Mouse (Mus musculus) bone marrow macrophage, adult 2 months (primary cell): Measurements from ENCODE around the gene Acrbp. TPM values are rescaled to one million over a fixed set of nuclear protein-coding genes. Genes with fewer than 3 reads are reported as not detected.

ENCODE experiments used
- H3K27ac ChIP-seq: 2 replicates; pipeline ENCODE4 v1.5.1; 2012; ENCODE audit warnings: low read depth, low read length; ENCODE audit not compliant: insufficient read depth
- H3K4me1 ChIP-seq: 2 replicates; pipeline ENCODE4 v1.6.1; 2012; ENCODE audit warnings: low read length; ENCODE audit not compliant: control insufficient read depth, insufficient read depth
- H3K4me3 ChIP-seq: 2 replicates; pipeline ENCODE4 v1.5.1; 2012; ENCODE audit warnings: mild to moderate bottlenecking, low read length, moderate library complexity; ENCODE audit not compliant: insufficient read depth
- CTCF ChIP-seq: IDR thresholded peaks from 2 replicates; pipeline ENCODE4 v1.5.1; 2012; ENCODE audit warnings: low read depth, mild to moderate bottlenecking, low read length, moderate library complexity
- POLR2A ChIP-seq: IDR thresholded peaks from 2 replicates; pipeline ENCODE4 v1.6.1; 2012; ENCODE audit warnings: mild to moderate bottlenecking, low read depth, low read length, borderline replicate concordance
- polyA plus RNA-seq: library from polyadenylated mRNA; stranded (reverse); fragments of >200 nt; gene quantifications from 2 replicates; pipeline ENCODE4 v1.2.4, GENCODE M21; 2012; ENCODE audit not compliant: missing spikeins, insufficient read depth, insufficient read length

Acrbp gene
- polyA plus RNA-seq, 1 experiment, result 28.7 TPM

GRCm38 (mm10) chr6:125067571-125067995, 18.1 kb downstream of the Acrbp start, which contains the start of gene Lpar5:
Gene Lpar5, plus strand, starts transcription at chr6:125067920.
- Histone ChIP-seq H3K27ac (no peak within 1 kb of the TSS), H3K4me1 (peaks cover 11% of the 10 kb centered on the region), H3K4me3 (no peak within 1 kb of the TSS)
- TF ChIP-seq CTCF, result no peak
- TF ChIP-seq POLR2A, result no peak

- peaks cover 30% of the 10 kb centered on the region for H3K4me1 ChIP-seq
- peak overlapping the region; percentile 84 for H3K27ac ChIP-seq
- TF ChIP-seq POLR2A, result no peak
- H3K4me3 ChIP-seq, result peak overlapping the region; percentile 67
Measured at GRCm38 (mm10) chr6:125071170-125071895, 21.8 kb downstream of the Acrbp start.

GRCm38 (mm10) chr6:125071896-125072279, 22.4 kb downstream of the Acrbp start:
- Histone ChIP-seq H3K4me3 (peak overlapping the region; percentile 67), H3K4me1 (peaks cover 30% of the 10 kb centered on the region), H3K27ac (peak overlapping the region; percentile 84)
- TF ChIP-seq POLR2A, result no peak

- TF ChIP-seq CTCF (no peak), POLR2A (no peak)
- H3K4me3 ChIP-seq, result peak overlapping the region; percentile 12; the same call in 1 of the 2 replicates
Measured at GRCm38 (mm10) chr6:125073825-125074224, 24.3 kb downstream of the Acrbp start.

GRCm38 (mm10) chr6:125081394-125081793, 31.9 kb downstream of the Acrbp start:
- Histone ChIP-seq H3K4me3 (no peak overlapping the region), H3K4me1 (peaks cover 22% of the 10 kb centered on the region), H3K27ac (no peak overlapping the region)
- TF ChIP-seq POLR2A (no peak), CTCF (no peak)

More at GRCm38 (mm10) chr6:125073825-125074224, 24.3 kb downstream of the Acrbp start:
- Histone ChIP-seq H3K4me1 (peaks cover 27% of the 10 kb centered on the region), H3K27ac (no peak overlapping the region)

GRCm38 (mm10) chr6:125081797-125082560, 32.5 kb downstream of the Acrbp start:
- H3K4me1 ChIP-seq, result peaks cover 22% of the 10 kb centered on the region
- TF ChIP-seq CTCF (no peak; the same call in 1 of the 2 replicates), POLR2A (no peak)
- H3K27ac ChIP-seq, result peak overlapping the region; percentile 32; the same call in 1 of the 2 replicates
- H3K4me3 ChIP-seq, result no peak overlapping the region

- Histone ChIP-seq H3K27ac (peak overlapping the region; percentile 35), H3K4me1 (peaks cover 22% of the 10 kb centered on the region), H3K4me3 (no peak overlapping the region)
- TF ChIP-seq CTCF (no peak), POLR2A (no peak)
Measured at GRCm38 (mm10) chr6:125082801-125083386, 33.4 kb downstream of the Acrbp start.

- TF ChIP-seq CTCF (no peak), POLR2A (no peak)
Measured at GRCm38 (mm10) chr6:125084424-125084823, 34.9 kb downstream of the Acrbp start.

GRCm38 (mm10) chr6:125087937-125088336, 38.4 kb downstream of the Acrbp start:
- no peak overlapping the region for H3K4me3 ChIP-seq
- H3K4me1 ChIP-seq, result peaks cover 23% of the 10 kb centered on the region
- no peak overlapping the region for H3K27ac ChIP-seq
- TF ChIP-seq POLR2A (no peak), CTCF (no peak)

More at GRCm38 (mm10) chr6:125084424-125084823, 34.9 kb downstream of the Acrbp start:
- Histone ChIP-seq H3K4me1 (peaks cover 28% of the 10 kb centered on the region), H3K27ac (peak overlapping the region; percentile 59; the same call in 1 of the 2 replicates), H3K4me3 (no peak overlapping the region)
